Mouse (Mus musculus): ENCODE measurements around the gene Slc25a29.

DNA sequence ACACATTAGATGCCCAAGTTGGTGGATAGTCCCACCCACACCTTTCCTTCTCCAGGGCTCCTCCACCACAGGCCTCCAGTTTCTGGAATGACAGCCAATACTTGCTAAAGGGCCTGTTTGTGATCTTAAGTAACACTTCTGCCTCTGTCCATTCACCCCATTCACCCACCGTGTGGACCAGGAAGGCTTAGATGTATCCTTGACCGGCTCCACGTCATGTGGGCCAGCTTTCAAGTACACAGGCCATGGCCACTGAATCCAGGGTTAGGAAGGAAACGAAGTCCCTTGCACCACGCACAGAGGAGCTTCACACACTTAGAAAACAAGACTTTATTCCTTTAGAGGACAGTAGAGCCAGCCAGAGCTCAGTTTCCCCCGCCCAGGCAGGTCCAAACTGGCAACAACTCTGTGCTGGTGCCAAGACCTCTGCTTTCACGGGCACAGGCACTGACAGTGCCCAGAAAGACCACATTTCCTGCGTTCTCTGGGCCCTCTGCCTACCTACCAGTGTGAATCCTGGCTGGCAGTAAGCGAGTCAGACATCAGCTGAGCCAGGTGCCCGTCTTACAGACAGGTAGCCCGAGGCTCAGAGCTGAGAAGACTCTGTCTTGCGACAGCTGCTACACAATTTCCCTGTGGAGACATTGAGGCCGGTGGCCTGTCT lies 10.0 kb downstream of the Slc25a29 start:
- no peak for TF ChIP-seq POLR2A (IDR thresholded peaks at IDR 0.05; ENCODE audit: low read depth, low read length)
- TF ChIP-seq CTCF (IDR thresholded peaks at IDR 0.05; ENCODE audit: extremely low read depth, insufficient read length, insufficient replicate concordance, low read depth, low read length) = no peak

Data from small intestine, adult 2 months (tissue).